Mouse (Mus musculus) Patski (cell line): ENCODE measurements around the gene Grm8. TPM values are rescaled to one million over a fixed set of nuclear protein-coding genes. Genes with fewer than 3 reads are reported as not detected.

ENCODE experiments used
- ATAC-seq: fragments of 100-300 bp; one replicate; pipeline ENCODE4 v1.8.0; 2021
- CTCF ChIA-PET: fragments of 350-600 bp; sonication (Branson Sonifier 250); formaldehyde crosslinking; loops from one replicate; lab custom pipeline; 2022; ENCODE audit warnings: inconsistent platforms; lab: Charles Lee
- POLR2A ChIA-PET: fragments of 350-600 bp; sonication (Branson Sonifier 250); formaldehyde crosslinking; loops from one replicate; lab custom pipeline; 2022; ENCODE audit warnings: antibody characterized with exemption, inconsistent platforms; lab: Charles Lee
- DNase-seq: peaks from one replicate; pipeline ENCODE4 v3.0.0-alpha.2; 2011; ENCODE audit warnings: low read depth, low spot score
- H3K27me3 ChIP-seq: fragments of 371-371 bp; one replicate; pipeline ENCODE4 v1.5.1; 2021
- CTCF ChIP-seq: fragments of 100-300 bp; IDR thresholded peaks from one replicate; pipeline ENCODE4 v1.5.1; 2021
- in situ Hi-C: fragments of 300-500 bp; cut with MboI; formaldehyde crosslinking; loops from 3 replicates; pipeline ENCODE4 v1.11.1; 2018; ENCODE audit warnings: low pct_unique_long_range_greater_than_20kb, mixed read lengths
- polyA plus RNA-seq: library from polyadenylated mRNA; unstranded; gene quantifications from one replicate; pipeline ENCODE4 v1.2.3, GENCODE M21; 2021

Grm8 gene
- polyA plus RNA-seq, 1 experiment from 2014 or later, result not detected

- CTCF ChIA-PET, result no interaction called here
- TF ChIP-seq CTCF, result peak; percentile 84
- peaks cover 38% of the 10 kb centered on the region for H3K27me3 ChIP-seq
- DNase-seq (peak; percentile 2), ATAC-seq (peak; percentile 60)
- in situ Hi-C loops, result loop anchor here (5.0 to 25.0 kb wide), 2 partner anchors 480 to 1355 kb away; partner anchors contain the start of gene Grm8
- POLR2A ChIA-PET, result interaction anchor here (1.2 kb wide), 1 partner anchor 10 kb away, joined by 3 read pairs; no protein-coding TSS in a partner anchor
Observed at GRCm38 (mm10) chr6:27657520-27657919, 477.5 kb downstream of the Grm8 start.

DNA sequence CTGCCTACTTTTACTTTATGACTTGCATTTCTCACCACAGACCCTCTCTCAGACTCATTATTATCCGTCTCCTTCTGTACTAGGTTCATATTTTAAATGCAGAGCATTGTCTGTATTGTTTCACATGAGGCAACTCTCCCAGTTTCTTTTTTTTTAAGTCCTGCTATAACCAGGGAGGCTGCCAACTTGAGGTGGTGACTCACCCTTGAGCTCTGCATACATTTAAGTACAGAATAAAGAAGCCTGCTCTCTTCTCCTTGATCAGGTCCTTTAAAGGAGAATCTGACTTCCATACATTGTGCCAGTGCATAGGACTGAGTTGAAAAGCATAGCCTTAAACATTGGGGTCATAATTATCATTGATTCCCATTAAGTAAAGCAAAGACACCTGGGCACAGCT, 488.5 kb downstream of the Grm8 start:
- ChIA-PET CTCF (interaction anchor here (1.2 kb wide), 1 partner anchor 29 kb away, joined by 4 read pairs; no protein-coding TSS in a partner anchor), POLR2A (no interaction called here)
- in situ Hi-C loops, result no loop called here
- ATAC-seq (no peak), DNase-seq (no peak)
- peaks cover 17% of the 10 kb centered on the region for H3K27me3 ChIP-seq
- TF ChIP-seq CTCF, result no peak

DNA sequence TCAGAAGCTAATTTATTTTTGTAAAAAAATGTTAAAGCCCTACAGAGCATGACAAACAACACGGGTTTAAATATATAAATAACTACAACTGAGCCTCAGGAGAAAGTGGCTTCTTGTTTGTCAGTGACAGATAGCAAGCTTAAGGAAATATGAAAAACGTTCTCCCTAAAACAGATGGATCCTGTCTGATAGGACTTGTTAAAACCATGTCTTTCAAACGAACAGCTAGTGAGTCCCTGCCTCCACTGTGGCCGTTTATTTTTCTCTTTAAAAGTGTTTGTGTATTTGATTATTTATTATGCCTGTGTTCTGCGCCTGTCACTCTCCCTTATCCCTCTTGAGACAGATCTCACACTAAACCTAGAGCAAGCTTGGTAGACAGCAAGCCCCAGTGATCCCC, 489.9 kb downstream of the Grm8 start:
- ChIA-PET POLR2A (no interaction called here), CTCF (no interaction called here)
- ATAC-seq (no peak), DNase-seq (no peak)
- peaks cover 10% of the 10 kb centered on the region for H3K27me3 ChIP-seq
- in situ Hi-C loops, result no loop called here
- TF ChIP-seq CTCF, result no peak

DNA sequence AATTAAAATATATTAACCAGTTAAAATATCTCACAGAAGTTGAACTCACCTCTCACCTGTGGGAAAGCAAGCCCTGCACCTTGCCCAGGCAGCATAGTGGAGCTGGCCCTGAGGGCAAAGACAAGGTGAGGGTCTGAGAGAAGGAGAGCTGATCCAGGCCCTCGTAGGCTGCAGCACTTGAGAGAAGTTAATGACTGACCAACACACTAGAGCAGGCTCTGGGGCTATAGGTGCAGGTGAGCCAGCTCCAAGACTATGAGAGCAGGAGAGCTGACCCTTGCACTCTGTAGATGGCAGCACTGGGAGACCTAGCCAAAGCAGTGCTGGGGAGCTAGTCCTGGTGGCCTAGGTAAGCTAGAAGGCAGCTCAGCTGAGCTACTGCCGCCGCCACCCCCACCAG, 499.1 kb downstream of the Grm8 start:
- in situ Hi-C loops, result no loop called here
- POLR2A ChIA-PET, result no interaction called here
- CTCF ChIA-PET, result interaction anchor here (0.9 kb wide), 1 partner anchor 12 kb away, joined by 3 read pairs; no protein-coding TSS in a partner anchor
- no peak for ATAC-seq
- H3K27me3 ChIP-seq, result peaks cover 7% of the 10 kb centered on the region
- DNase-seq, result no peak
- TF ChIP-seq CTCF, result no peak

GRCm38 (mm10) chr6:27617472-27617871, 517.5 kb downstream of the Grm8 start:
- peaks cover 10% of the 10 kb centered on the region for H3K27me3 ChIP-seq
- in situ Hi-C loops, result no loop called here
- no peak for DNase-seq
- POLR2A ChIA-PET, result no interaction called here
- TF ChIP-seq CTCF, result no peak
- no peak for ATAC-seq
- CTCF ChIA-PET, result interaction anchor here (1.0 kb wide), 1 partner anchor 30 kb away, joined by 4 read pairs; no protein-coding TSS in a partner anchor

- TF ChIP-seq CTCF, result no peak
- POLR2A ChIA-PET, result no interaction called here
- in situ Hi-C loops, result no loop called here
- no peak for DNase-seq
- peaks cover 7% of the 10 kb centered on the region for H3K27me3 ChIP-seq
- CTCF ChIA-PET, result no interaction called here
- ATAC-seq, result no peak
Observed at GRCm38 (mm10) chr6:27580485-27580884, 554.5 kb downstream of the Grm8 start.

GRCm38 (mm10) chr6:27545516-27545915, 589.5 kb downstream of the Grm8 start:
- no peak for ATAC-seq
- ChIA-PET CTCF (no interaction called here), POLR2A (no interaction called here)
- peaks cover 8% of the 10 kb centered on the region for H3K27me3 ChIP-seq
- in situ Hi-C loops, result no loop called here
- no peak for TF ChIP-seq CTCF
- DNase-seq, result no peak

DNA sequence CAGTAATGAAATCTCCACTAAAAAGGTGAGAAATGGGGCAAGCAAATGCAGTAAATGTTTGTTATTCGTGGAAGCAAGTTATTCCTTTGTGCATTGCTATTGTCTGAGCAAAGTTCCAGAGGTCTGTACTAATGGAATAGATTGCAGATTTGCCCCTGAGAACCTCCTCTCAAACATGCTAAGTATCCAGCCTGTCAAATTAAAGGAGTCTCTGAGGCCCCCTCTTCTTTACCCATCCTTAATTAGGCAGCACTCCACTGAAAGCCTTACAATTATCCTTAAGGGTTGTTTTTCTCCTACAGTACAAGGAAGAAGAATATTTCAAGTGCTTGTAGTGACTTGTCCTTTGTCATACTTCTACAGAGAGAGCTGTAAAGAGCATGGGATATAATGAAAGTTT, 617.4 kb downstream of the Grm8 start:
- POLR2A ChIA-PET, result no interaction called here
- TF ChIP-seq CTCF, result no peak
- DNase-seq (no peak), ATAC-seq (no peak)
- CTCF ChIA-PET, result no interaction called here
- no peaks in the 10 kb centered on the region for H3K27me3 ChIP-seq
- in situ Hi-C loops, result no loop called here

- ChIA-PET POLR2A (no interaction called here), CTCF (no interaction called here)
- no peak for TF ChIP-seq CTCF
- in situ Hi-C loops, result no loop called here
- no peak for DNase-seq
- ATAC-seq, result no peak
- H3K27me3 ChIP-seq, result no peaks in the 10 kb centered on the region
Observed at GRCm38 (mm10) chr6:27460998-27461397, 674.0 kb downstream of the Grm8 start.

DNA sequence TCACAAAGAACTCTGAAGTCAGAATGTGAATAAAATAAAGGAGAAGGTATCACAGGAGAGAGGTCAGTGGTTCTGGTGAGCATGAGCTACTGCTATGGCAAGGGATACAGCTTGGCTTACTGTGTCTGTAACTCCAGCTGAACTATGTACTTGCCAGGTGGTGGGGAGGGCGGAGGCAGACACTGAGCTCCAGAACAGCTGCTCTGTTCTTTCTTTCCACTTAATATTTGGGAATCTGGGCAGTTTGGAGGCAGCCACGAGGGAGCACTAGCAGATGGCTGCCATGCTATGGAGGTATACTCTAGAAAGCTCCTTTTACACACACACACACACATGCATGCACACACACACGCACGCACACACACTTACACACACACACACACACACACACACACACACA, 726.5 kb downstream of the Grm8 start:
- POLR2A ChIA-PET, result interaction anchor here (0.7 kb wide), 1 partner anchor 226 kb away, joined by 4 read pairs; no protein-coding TSS in a partner anchor
- in situ Hi-C loops, result no loop called here
- no peak for TF ChIP-seq CTCF
- DNase-seq (no peak), ATAC-seq (no peak)
- CTCF ChIA-PET, result no interaction called here
- H3K27me3 ChIP-seq, result no peaks in the 10 kb centered on the region

- in situ Hi-C loops, result no loop called here
- ChIA-PET CTCF (no interaction called here), POLR2A (no interaction called here)
- no peak for DNase-seq
- no peak for TF ChIP-seq CTCF
- H3K27me3 ChIP-seq, result no peaks in the 10 kb centered on the region
- no peak for ATAC-seq
Observed at GRCm38 (mm10) chr6:27372416-27372815, 762.6 kb downstream of the Grm8 start.

DNA sequence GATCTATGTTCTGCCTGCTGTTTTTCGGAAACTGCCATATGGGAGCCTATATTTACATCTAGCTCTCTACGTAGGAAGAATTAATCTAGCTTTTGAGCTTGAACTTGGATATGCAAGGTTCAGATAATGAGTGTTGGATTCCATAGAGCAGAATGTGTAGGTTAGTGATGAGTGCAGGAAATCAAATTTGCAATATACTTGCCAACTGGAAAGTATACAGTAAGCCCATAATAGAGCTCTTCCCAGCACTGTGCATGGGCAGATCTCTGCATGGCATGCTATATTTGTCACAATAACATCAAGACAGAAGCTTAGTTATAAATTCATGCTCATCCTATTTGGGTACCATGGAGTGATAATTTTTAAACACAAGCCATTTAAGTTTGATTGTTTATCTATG, 763.9 kb downstream of the Grm8 start:
- in situ Hi-C loops, result no loop called here
- TF ChIP-seq CTCF, result no peak
- ChIA-PET CTCF (interaction anchor here (1.2 kb wide), 1 partner anchor 17 kb away, joined by 3 read pairs; no protein-coding TSS in a partner anchor), POLR2A (no interaction called here)
- ATAC-seq (no peak), DNase-seq (no peak)
- no peaks in the 10 kb centered on the region for H3K27me3 ChIP-seq
